ENCODE assay signal across 10 mouse cellular contexts in genomic region chr7:97590488-97590887, GRCm38 (mm10). TPM values are rescaled to one million over a fixed set of nuclear protein-coding genes. Genes with fewer than 3 reads are reported as not detected.
DNase-seq lines count a peak whose midpoint lies in the region; ATAC-seq lines count a peak whose summit lies in the region.
"Had no signal": no experiment of that assay in that cellular context is flagged by ENCODE, and none has a peak within 500 bp of the region (broad histone marks: within the 10 kb centered on the region; RNA-seq: fewer than 3 reads in every experiment).

No protein-coding gene starts in this region.

- no peak overlapping the region for H3K27ac ChIP-seq in hindbrain, embryonic 10.5 days
- no peak overlapping the region for H3K27ac ChIP-seq in hindbrain, embryonic 16.5 days (ENCODE audit: low read depth, low read length)
- H3K27ac ChIP-seq in liver, embryonic 15.5 days (replicated peaks) = no peak overlapping the region

- peak; percentile 11 for DNase-seq in hindbrain, embryonic 10.5 days (ENCODE audit: low spot score)
- peak; percentile 15 for DNase-seq in ES-CJ7 (ENCODE audit: low read depth, low spot score)
- peak; percentile 20 for DNase-seq in embryo, embryonic 10 days (ENCODE audit: low spot score)
- no peak for DNase-seq in urinary bladder, postnatal 14 days (ENCODE audit: low spot score)
- DNase-seq: kidney, postnatal 25 days; thymus, adult 18-20 months had no signal

- peaks cover 26% of the 10 kb centered on the region for H3K4me1 ChIP-seq in hindbrain, embryonic 10.5 days (replicated peaks)
- peaks cover 7% of the 10 kb centered on the region for H3K4me1 ChIP-seq in hindbrain, embryonic 16.5 days (ENCODE audit: control insufficient read depth, insufficient read depth, low read depth, low read length)
- H3K4me1 ChIP-seq in liver, embryonic 15.5 days (replicated peaks) = peaks cover 48% of the 10 kb centered on the region

- 54% methylated on average over 3 of the region's 3 CpGs for WGBS in hindbrain, embryonic 10.5 days
- 34% methylated on average over 3 of the region's 3 CpGs for WGBS in hindbrain, embryonic 16.5 days
- WGBS in liver, embryonic 15.5 days (ENCODE audit: insufficient replicate concordance) = 26% methylated on average over 3 of the region's 3 CpGs

- H3K36me3 ChIP-seq in hindbrain, embryonic 10.5 days = peaks cover 35% of the 10 kb centered on the region
- no peaks in the 10 kb centered on the region for H3K36me3 ChIP-seq in hindbrain, embryonic 16.5 days (ENCODE audit: control insufficient read depth, insufficient read depth, low read length)
- H3K36me3 ChIP-seq in liver, embryonic 15.5 days (replicated peaks) = no peaks in the 10 kb centered on the region

- H3K4me3 ChIP-seq in hindbrain, embryonic 10.5 days = no peak overlapping the region
- no peak overlapping the region for H3K4me3 ChIP-seq in hindbrain, embryonic 16.5 days (ENCODE audit: low read length)
- H3K4me3 ChIP-seq in liver, embryonic 15.5 days (replicated peaks) = no peak overlapping the region

- no peak overlapping the region for H3K9ac ChIP-seq in hindbrain, embryonic 16.5 days (ENCODE audit: low read depth, low read length)
- H3K9ac ChIP-seq in liver, embryonic 15.5 days = no peak overlapping the region

- no peaks in the 10 kb centered on the region for H3K27me3 ChIP-seq in hindbrain, embryonic 10.5 days (ENCODE audit: insufficient read depth, poor library complexity, severe bottlenecking)
- H3K27me3 ChIP-seq in hindbrain, embryonic 16.5 days (replicated peaks; ENCODE audit: control insufficient read depth, insufficient read depth, low read length) = no peaks in the 10 kb centered on the region
- no peaks in the 10 kb centered on the region for H3K27me3 ChIP-seq in liver, embryonic 15.5 days

- ATAC-seq in hindbrain, embryonic 16.5 days = no peak
- ATAC-seq in liver, embryonic 15.5 days (ENCODE audit: insufficient read depth) = peak; percentile 69
- no peak for ATAC-seq in CD4-positive, CD25-positive, alpha-beta regulatory T cell, adult 4 months

- no peaks in the 10 kb centered on the region for H3K9me3 ChIP-seq in hindbrain, embryonic 10.5 days
- H3K9me3 ChIP-seq in hindbrain, embryonic 16.5 days (ENCODE audit: control insufficient read depth, low read length) = no peaks in the 10 kb centered on the region
- H3K9me3 ChIP-seq in liver, embryonic 15.5 days (replicated peaks) = no peaks in the 10 kb centered on the region

- H3K4me2 ChIP-seq in hindbrain, embryonic 16.5 days (ENCODE audit: low read length) = no peak overlapping the region
- peak overlapping the region; percentile 2 for H3K4me2 ChIP-seq in liver, embryonic 15.5 days
- H3K4me2 ChIP-seq: midbrain, embryonic 11.5 days had no signal

RNA-seq across cellular contexts. Expression of gene Rsf1, which starts 10.8 kb away (rescaled TPM):
- 18.7 and 21.1 TPM in 2 replicates for polyA plus RNA-seq in hindbrain, embryonic 10.5 days (2016; fragmentation: Nextera tagmentation; extraction: Ambion mirVana)
- 23.0 and 25.0 TPM in 2 replicates for polyA plus RNA-seq in hindbrain, embryonic 16.5 days (2015; fragmentation: Nextera tagmentation; extraction: Ambion mirVana)
- 5.2 and 6.6 TPM in 2 replicates for polyA plus RNA-seq in liver, embryonic 15.5 days (2015; fragmentation: Nextera tagmentation; extraction: Ambion mirVana)
- polyA plus RNA-seq in CD4-positive, CD25-positive, alpha-beta regulatory T cell, adult 4 months (2017; shearing (Covaris generic)) = 10 to 100 TPM; 25.3 to 27.5 TPM

RNA-seq across cellular contexts. Expression of gene Aamdc, which starts 11.2 kb away (rescaled TPM):
- 35.9 and 41.7 TPM in 2 replicates for polyA plus RNA-seq in hindbrain, embryonic 10.5 days (2016; fragmentation: Nextera tagmentation; extraction: Ambion mirVana)
- polyA plus RNA-seq in hindbrain, embryonic 16.5 days (2015; fragmentation: Nextera tagmentation; extraction: Ambion mirVana) = 56.7 and 61.8 TPM in 2 replicates
- polyA plus RNA-seq in liver, embryonic 15.5 days (2015; fragmentation: Nextera tagmentation; extraction: Ambion mirVana) = 16.2 and 16.6 TPM in 2 replicates
- polyA plus RNA-seq in CD4-positive, CD25-positive, alpha-beta regulatory T cell, adult 4 months (2017; shearing (Covaris generic)) = 10 to 100 TPM; 55.0 to 55.1 TPM
